In the genomic region with DNA sequence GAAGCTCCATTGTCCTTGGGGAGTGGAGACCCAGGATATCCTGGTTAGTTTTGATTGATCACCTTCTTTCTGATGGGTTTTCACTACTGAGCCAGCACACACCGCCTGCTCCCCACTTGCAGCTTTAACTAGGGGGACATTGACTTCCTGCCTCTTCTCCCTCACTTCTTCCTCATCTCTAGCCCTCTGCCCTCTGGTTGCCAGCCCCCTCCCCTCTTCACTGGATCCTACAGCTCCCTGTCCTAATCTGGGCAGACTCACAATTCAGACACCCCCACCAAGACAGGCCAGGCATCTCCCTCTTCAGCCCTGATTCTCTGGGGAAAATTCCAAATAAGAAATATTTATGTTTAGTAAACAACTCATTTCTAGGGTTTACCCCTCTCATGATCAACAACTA, we compare ENCODE assay signal across 12 mouse cellular contexts. TPM values are rescaled to one million over a fixed set of nuclear protein-coding genes. Genes with fewer than 3 reads are reported as not detected.
DNase-seq lines count a peak whose midpoint lies in the region; ATAC-seq and TF ChIP-seq lines count a peak whose summit lies in the region.
"Had no signal": no experiment of that assay in that cellular context is flagged by ENCODE, and none has a peak within 500 bp of the region (broad histone marks: within the 10 kb centered on the region; RNA-seq: fewer than 3 reads in every experiment).

No protein-coding gene starts in this region.

- TF ChIP-seq CTCF in left cerebral cortex, adult 2 months (IDR thresholded peaks at IDR 0.05) = no peak

- no peak for ATAC-seq in forebrain, embryonic 13.5 days
- ATAC-seq in midbrain, embryonic 11.5 days (ENCODE audit: low FRiP score) = no peak
- ATAC-seq: intestine, embryonic 15.5 days had no signal

- DNase-seq in left cerebral cortex, adult 2 months (ENCODE audit: extremely low spot score in 1 of 2, low spot score in 2 of 2) = no peak
- no peak for DNase-seq in left cerebral cortex, postnatal 14 days (ENCODE audit: low spot score in 2 of 2)
- peak; percentile 93 for DNase-seq in midbrain, embryonic 11.5 days (ENCODE audit: low spot score, missing footprints)
- DNase-seq in thymus, postnatal 14 days = no peak
- no peak for DNase-seq in spleen, postnatal 36 days (ENCODE audit: low spot score in 2 of 2)
- no peak for DNase-seq in adrenal gland, postnatal 14 days
- DNase-seq: cerebellum, postnatal 25 days; lung, embryonic 14.5 days had no signal

- H3K27me3 ChIP-seq in forebrain, embryonic 13.5 days = no peaks in the 10 kb centered on the region
- no peaks in the 10 kb centered on the region for H3K27me3 ChIP-seq in midbrain, embryonic 11.5 days (ENCODE audit: control insufficient read depth, insufficient read depth, low read length)

- intact Hi-C loops in left cerebral cortex, adult 2 months (cut with DNase I) = loop anchor here (1.0 to 10.0 kb wide), 5 partner anchors 431 to 1657 kb away; no protein-coding TSS in a partner anchor
- intact Hi-C loops in left cerebral cortex, postnatal 14 days (cut with DNase I) = loop anchor here (2.0 to 10.0 kb wide), 8 partner anchors 433 to 1657 kb away; no protein-coding TSS in a partner anchor

- no peaks in the 10 kb centered on the region for H3K9me3 ChIP-seq in forebrain, embryonic 13.5 days (replicated peaks)
- no peaks in the 10 kb centered on the region for H3K9me3 ChIP-seq in midbrain, embryonic 11.5 days (ENCODE audit: control insufficient read depth, low read length)
- H3K9me3 ChIP-seq: intestine, embryonic 15.5 days had no signal

- H3K36me3 ChIP-seq in forebrain, embryonic 13.5 days (ENCODE audit: poor library complexity, severe bottlenecking) = peaks cover under 1% of the 10 kb centered on the region
- no peaks in the 10 kb centered on the region for H3K36me3 ChIP-seq in midbrain, embryonic 11.5 days (ENCODE audit: control insufficient read depth, insufficient read depth, low read length)
- H3K36me3 ChIP-seq: intestine, embryonic 15.5 days had no signal

- H3K4me1 ChIP-seq in forebrain, embryonic 13.5 days = peaks cover 31% of the 10 kb centered on the region
- H3K4me1 ChIP-seq in midbrain, embryonic 11.5 days (ENCODE audit: control insufficient read depth, insufficient read depth, low read length) = peaks cover 28% of the 10 kb centered on the region

- peak overlapping the region; percentile 96 for H3K9ac ChIP-seq in forebrain, embryonic 13.5 days
- H3K9ac ChIP-seq in midbrain, embryonic 11.5 days (ENCODE audit: low read length) = peak overlapping the region; percentile 93
- H3K9ac ChIP-seq: intestine, embryonic 15.5 days; lung, embryonic 14.5 days had no signal

- peak overlapping the region; percentile 74 for H3K4me3 ChIP-seq in left cerebral cortex, adult 2 months
- H3K4me3 ChIP-seq in forebrain, embryonic 13.5 days = peak overlapping the region; percentile 99
- peak overlapping the region; percentile 100 for H3K4me3 ChIP-seq in midbrain, embryonic 11.5 days (ENCODE audit: low read depth, low read length)
- H3K4me3 ChIP-seq: intestine, embryonic 15.5 days had no signal

- WGBS in forebrain, embryonic 13.5 days = 0% methylated on average over 1 of the region's 1 CpGs
- 0% methylated on average over 1 of the region's 1 CpGs for WGBS in midbrain, embryonic 11.5 days

- H3K27ac ChIP-seq in left cerebral cortex, adult 2 months = peak overlapping the region; percentile 96
- H3K27ac ChIP-seq in forebrain, embryonic 13.5 days = peak overlapping the region; percentile 100
- H3K27ac ChIP-seq in midbrain, embryonic 11.5 days (ENCODE audit: low read depth, low read length) = peak overlapping the region; percentile 98
- H3K27ac ChIP-seq: intestine, embryonic 15.5 days had no signal

- peak overlapping the region; percentile 98 for H3K4me2 ChIP-seq in forebrain, embryonic 13.5 days
- peak overlapping the region; percentile 97 for H3K4me2 ChIP-seq in midbrain, embryonic 11.5 days
- H3K4me2 ChIP-seq: heart, embryonic 11.5 days; intestine, embryonic 15.5 days; lung, embryonic 14.5 days had no signal

RNA-seq across cellular contexts. Expression of a gene that starts 3.3 kb away (rescaled TPM):
- total RNA-seq in left cerebral cortex, adult 2 months (2021) = 10 to 100 TPM; 61.6 to 66.4 TPM
- total RNA-seq in left cerebral cortex, postnatal 14 days (2021) = 10 to 100 TPM; 58.7 to 61.9 TPM
- polyA plus RNA-seq in forebrain, embryonic 13.5 days (2015; fragmentation: Nextera tagmentation; extraction: Ambion mirVana) = 37.1 and 44.2 TPM in 2 replicates
- polyA plus RNA-seq in midbrain, embryonic 11.5 days (2014; fragmentation: Nextera tagmentation; extraction: Ambion mirVana) = 26.3 and 27.9 TPM in 2 replicates
- total RNA-seq in adrenal gland, postnatal 14 days (2021) = 0.04 and 0.08 TPM in 2 replicates
- polyA plus RNA-seq: stomach, embryonic 16.5 days had no signal

Comparison
In these comparisons a context has a peak if more than half of its experiments do, and no peak if none do; other contexts are left out.
1. RNA of a gene that starts 3.3 kb away (total RNA-seq): 61.6 to 66.4 TPM in left cerebral cortex, adult 2 months and 58.7 to 61.9 TPM in left cerebral cortex, postnatal 14 days; 0.04 to 0.08 TPM in adrenal gland, postnatal 14 days; every median in the first group is over 10 times any median in the second.
2. Peak in every context shown above with its lines, with median percentiles within 50 percentile points of each other: H3K27ac ChIP-seq and H3K4me3 ChIP-seq.